Mouse (Mus musculus) Patski (cell line): ENCODE measurements at regions not wholly inside any gene's neighbourhood (a gene's known extent, or its start where the extent isn't known, plus 50 kb on each side); places are given as distances from the start of the nearest gene placed in this dataset.

Source experiments
- ATAC-seq: fragments of 100-300 bp; one replicate; pipeline ENCODE4 v1.8.0; 2021
- CTCF ChIA-PET: fragments of 350-600 bp; sonication (Branson Sonifier 250); formaldehyde crosslinking; loops from one replicate; lab custom pipeline; 2022; ENCODE audit warnings: inconsistent platforms; lab: Charles Lee
- POLR2A ChIA-PET: fragments of 350-600 bp; sonication (Branson Sonifier 250); formaldehyde crosslinking; loops from one replicate; lab custom pipeline; 2022; ENCODE audit warnings: antibody characterized with exemption, inconsistent platforms; lab: Charles Lee
- DNase-seq: peaks from one replicate; pipeline ENCODE4 v3.0.0-alpha.2; 2011; ENCODE audit warnings: low read depth, low spot score
- H3K27me3 ChIP-seq: fragments of 371-371 bp; one replicate; pipeline ENCODE4 v1.5.1; 2021
- CTCF ChIP-seq: fragments of 100-300 bp; IDR thresholded peaks from one replicate; pipeline ENCODE4 v1.5.1; 2021
- in situ Hi-C: fragments of 300-500 bp; cut with MboI; formaldehyde crosslinking; loops from 3 replicates; pipeline ENCODE4 v1.11.1; 2018; ENCODE audit warnings: low pct_unique_long_range_greater_than_20kb, mixed read lengths

- in situ Hi-C loops: no loop called here
- ChIA-PET CTCF (interaction anchor here (1.0 kb wide), 1 partner anchor 16 kb away, joined by 5 read pairs; no protein-coding TSS in a partner anchor), POLR2A (no interaction called here)
- no peak for TF ChIP-seq CTCF
- ATAC-seq (no peak), DNase-seq (no peak)
- no peaks in the 10 kb centered on the region for H3K27me3 ChIP-seq
Measured at GRCm38 (mm10) chr1:142838663-142839062, 801.8 kb upstream of the B3galt2 start.

DNA sequence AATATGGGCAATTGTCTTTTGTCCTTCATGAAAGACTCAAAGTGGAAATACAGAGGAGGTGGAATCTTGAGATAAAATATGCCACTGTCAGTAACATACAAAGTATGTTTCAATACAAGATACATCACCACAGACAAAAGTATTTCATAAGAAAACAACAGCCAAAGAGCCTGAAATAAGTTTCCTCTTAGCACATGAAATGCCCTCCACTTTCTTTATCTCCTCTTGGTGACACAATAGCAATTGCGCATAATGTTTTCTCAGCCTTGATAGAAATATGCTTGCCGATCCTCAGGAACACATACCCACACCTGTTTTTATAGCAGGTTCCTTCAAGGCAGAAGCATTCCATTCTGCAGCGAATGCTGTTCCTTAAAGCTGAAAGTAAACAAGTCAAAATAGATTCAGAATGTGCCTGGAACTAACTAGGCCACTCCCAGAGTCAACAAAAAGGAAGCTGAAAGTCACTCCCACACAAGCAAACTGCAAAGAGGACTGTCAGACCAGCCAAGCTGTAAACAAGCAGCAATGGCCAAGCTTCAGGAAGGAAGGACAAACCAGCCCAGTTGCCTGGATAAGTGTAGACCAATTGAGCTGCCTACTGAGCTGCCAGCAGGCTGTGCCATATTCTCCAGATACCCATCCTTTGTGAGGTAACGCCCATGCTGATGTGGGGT, 773.3 kb upstream of the B3galt2 start:
- CTCF ChIA-PET: interaction anchor here (1.7 kb wide), 1 partner anchor 17 kb away, joined by 5 read pairs; no protein-coding TSS in a partner anchor
- TF ChIP-seq CTCF: no peak
- POLR2A ChIA-PET: no interaction called here
- ATAC-seq: no peak
- no peak for DNase-seq
- no peaks in the 10 kb centered on the region for H3K27me3 ChIP-seq
- in situ Hi-C loops: no loop called here

DNA sequence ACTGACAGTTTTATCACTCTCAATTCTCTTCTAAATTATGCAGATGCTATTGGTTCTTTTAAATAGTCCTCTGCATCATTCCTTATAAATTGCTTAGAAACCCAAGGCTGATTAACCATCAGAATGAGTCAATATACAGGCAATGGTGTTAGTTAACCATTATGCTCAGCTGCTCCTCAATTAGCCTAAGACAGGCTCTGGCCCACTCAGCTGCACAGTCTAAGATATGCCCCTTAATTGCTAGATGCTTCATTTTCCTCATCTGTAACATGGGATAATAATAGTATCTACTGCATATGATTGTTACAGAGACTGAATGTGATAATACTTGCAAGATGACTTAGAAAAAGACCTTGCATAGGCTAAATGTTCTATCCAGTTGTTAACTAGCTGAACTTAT, 748.6 kb upstream of the B3galt2 start:
- ATAC-seq: no peak

GRCm38 (mm10) chr1:142893156-142893555, 747.3 kb upstream of the B3galt2 start:
- H3K27me3 ChIP-seq: no peaks in the 10 kb centered on the region
- ATAC-seq (no peak), DNase-seq (no peak)
- ChIA-PET CTCF (no interaction called here), POLR2A (no interaction called here)
- TF ChIP-seq CTCF: no peak
- in situ Hi-C loops: no loop called here

More for the DNA sequence above, 748.6 kb upstream of the B3galt2 start:
- POLR2A ChIA-PET: no interaction called here
- TF ChIP-seq CTCF: no peak
- DNase-seq: no peak
- in situ Hi-C loops: no loop called here
- CTCF ChIA-PET: no interaction called here
- H3K27me3 ChIP-seq: no peaks in the 10 kb centered on the region

DNA sequence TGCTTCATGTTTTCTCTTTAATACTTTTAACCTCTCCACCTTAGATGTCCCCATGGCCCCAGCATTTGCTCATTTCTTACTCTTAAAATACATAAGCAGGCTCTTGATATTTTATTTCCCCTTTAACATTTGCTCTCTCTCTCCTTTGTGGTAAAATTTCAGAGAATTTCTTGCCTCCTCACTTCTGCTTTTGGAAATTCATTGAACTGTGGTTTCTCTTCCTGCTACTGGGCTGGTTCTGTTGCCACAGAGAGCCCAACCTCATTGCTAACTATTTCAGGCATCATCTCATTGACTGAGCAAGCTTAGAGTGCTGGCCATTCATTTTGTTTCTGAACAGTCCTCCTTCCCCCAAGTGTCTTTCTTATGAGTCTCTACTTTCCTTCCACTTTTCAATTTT, 746.3 kb upstream of the B3galt2 start:
- in situ Hi-C loops: no loop called here
- H3K27me3 ChIP-seq: no peaks in the 10 kb centered on the region
- DNase-seq (no peak), ATAC-seq (no peak)
- TF ChIP-seq CTCF: no peak
- POLR2A ChIA-PET: no interaction called here
- CTCF ChIA-PET: no interaction called here

DNA sequence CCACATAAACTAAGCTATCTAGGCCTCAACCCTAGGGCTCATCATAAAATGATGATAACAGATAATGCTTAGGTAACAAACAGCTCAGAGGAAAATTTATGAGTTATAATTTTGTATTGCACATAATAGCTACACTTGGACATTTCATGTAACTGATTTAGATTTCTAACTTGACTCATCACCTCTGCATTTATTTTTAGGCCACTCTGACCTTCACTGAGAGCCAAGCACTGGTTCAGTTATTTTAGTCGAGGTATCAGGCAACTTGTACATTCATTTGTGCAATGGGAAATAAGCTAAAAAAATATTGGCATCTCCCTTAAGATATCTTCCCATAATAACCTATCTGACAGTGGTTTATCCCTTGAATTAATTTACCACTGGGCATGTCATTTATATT, 745.4 kb upstream of the B3galt2 start:
- CTCF ChIA-PET: no interaction called here
- H3K27me3 ChIP-seq: no peaks in the 10 kb centered on the region
- no peak for TF ChIP-seq CTCF
- DNase-seq: no peak
- POLR2A ChIA-PET: no interaction called here
- no peak for ATAC-seq
- in situ Hi-C loops: no loop called here

- TF ChIP-seq CTCF: no peak
- DNase-seq: no peak
- in situ Hi-C loops: no loop called here
- H3K27me3 ChIP-seq: no peaks in the 10 kb centered on the region
- POLR2A ChIA-PET: no interaction called here
- no peak for ATAC-seq
- CTCF ChIA-PET: no interaction called here
Measured at GRCm38 (mm10) chr1:142909907-142910306, 730.6 kb upstream of the B3galt2 start.

- H3K27me3 ChIP-seq: no peaks in the 10 kb centered on the region
- ChIA-PET CTCF (no interaction called here), POLR2A (no interaction called here)
- no peak for TF ChIP-seq CTCF
- no peak for DNase-seq
- in situ Hi-C loops: no loop called here
- no peak for ATAC-seq
Measured at GRCm38 (mm10) chr1:142956686-142957085, 683.8 kb upstream of the B3galt2 start.

DNA sequence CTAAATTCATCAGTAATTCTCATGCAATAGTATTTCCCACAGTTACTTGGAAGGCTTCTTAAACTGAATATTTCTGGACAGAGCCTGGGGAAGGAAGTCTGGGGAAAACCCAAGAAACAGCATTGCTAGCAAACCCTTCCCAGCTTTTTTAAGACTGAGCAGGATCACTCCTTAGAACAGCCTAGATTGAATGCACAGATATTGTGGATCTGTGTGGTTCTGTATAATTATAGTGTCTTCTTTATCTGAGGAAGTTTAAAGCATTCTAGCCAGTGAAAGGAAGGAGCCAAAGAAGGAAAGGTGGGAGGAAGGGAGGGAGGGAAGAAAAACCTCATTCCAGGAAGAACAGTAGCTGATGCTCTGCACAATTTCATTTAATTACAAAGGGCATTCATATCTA, 669.0 kb upstream of the B3galt2 start:
- in situ Hi-C loops: no loop called here
- no peaks in the 10 kb centered on the region for H3K27me3 ChIP-seq
- POLR2A ChIA-PET: no interaction called here
- CTCF ChIA-PET: no interaction called here
- DNase-seq (no peak), ATAC-seq (no peak)
- TF ChIP-seq CTCF: no peak

DNA sequence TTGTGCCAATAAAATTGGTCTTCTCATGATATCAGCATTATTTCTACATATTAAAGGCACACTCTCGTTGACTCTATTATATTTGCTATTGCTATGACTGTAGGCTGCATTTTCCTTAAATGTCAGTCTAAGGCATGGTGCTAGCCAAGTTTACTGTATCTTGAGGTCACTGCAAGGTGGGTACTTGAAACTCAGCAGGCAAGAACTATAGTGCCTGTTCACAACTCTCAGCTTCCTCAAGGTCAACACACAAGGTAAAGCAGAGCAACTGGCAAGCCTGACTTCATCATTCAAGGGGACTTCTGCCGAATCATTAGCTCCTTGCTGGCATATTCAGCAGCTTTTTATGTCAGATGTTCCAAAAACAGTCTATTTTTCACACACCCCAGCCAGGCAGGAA, 667.1 kb upstream of the B3galt2 start:
- ChIA-PET CTCF (no interaction called here), POLR2A (no interaction called here)
- DNase-seq (no peak), ATAC-seq (no peak)
- no peak for TF ChIP-seq CTCF
- in situ Hi-C loops: no loop called here
- H3K27me3 ChIP-seq: no peaks in the 10 kb centered on the region

DNA sequence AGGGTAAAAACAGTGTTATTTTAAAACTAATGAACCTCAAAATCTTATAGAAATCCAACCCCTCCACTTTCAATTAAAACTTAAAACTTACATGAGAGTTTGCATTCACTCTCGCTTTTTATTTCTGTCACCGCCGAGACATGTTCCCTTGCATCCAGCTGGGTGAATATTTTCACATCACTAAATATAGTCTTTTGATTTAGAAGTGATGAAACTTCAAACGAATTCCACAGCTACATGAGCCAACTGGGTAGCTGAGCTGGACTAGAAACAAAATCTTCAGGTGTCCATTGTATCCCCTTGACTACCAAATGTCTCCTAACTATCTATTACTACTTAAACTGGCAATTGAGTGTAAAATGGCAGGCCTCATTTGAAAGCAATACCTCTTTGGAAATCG, 657.5 kb upstream of the B3galt2 start:
- no peaks in the 10 kb centered on the region for H3K27me3 ChIP-seq
- TF ChIP-seq CTCF: no peak
- DNase-seq (no peak), ATAC-seq (no peak)
- POLR2A ChIA-PET: no interaction called here
- in situ Hi-C loops: no loop called here
- CTCF ChIA-PET: no interaction called here

DNA sequence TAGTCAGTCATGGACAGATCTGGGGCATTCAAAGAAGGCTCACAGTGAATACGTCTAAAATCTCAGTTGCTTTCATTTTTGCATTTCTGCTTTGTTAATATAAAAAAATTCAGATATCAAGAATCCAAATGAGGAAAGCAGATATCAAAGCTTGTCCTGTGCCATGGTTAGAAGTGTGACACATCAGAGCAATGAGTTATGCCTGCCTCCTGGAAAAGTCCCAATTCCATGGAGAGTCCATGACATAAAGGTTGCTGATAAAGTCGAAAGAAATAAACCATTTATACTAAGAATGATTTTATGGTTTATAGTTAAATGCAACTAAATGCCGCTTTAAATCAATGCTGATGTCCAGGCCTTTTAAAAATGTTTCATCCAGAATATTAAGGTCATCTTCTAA, 656.8 kb upstream of the B3galt2 start:
- no peaks in the 10 kb centered on the region for H3K27me3 ChIP-seq
- CTCF ChIA-PET: interaction anchor here (1.3 kb wide), 1 partner anchor 12 kb away, joined by 6 read pairs; no protein-coding TSS in a partner anchor
- POLR2A ChIA-PET: no interaction called here
- DNase-seq (no peak), ATAC-seq (no peak)
- in situ Hi-C loops: no loop called here
- no peak for TF ChIP-seq CTCF
